Mouse (Mus musculus): Measurements from ENCODE around the gene Zfand3.

Zfand3 gene

GRCm38 (mm10) chr17:30004203-30005102 lies at the start of gene Zfand3:
Gene Zfand3, plus strand, starts transcription at chr17:30004733.
- DNase-seq (ENCODE audit: low spot score in 2 of 2) = peak; percentile 83 to 85

GRCm38 (mm10) chr17:29955880-29956279 lies 48.7 kb upstream of the Zfand3 start:
- DNase-seq (ENCODE audit: low spot score in 2 of 2) = no peak

- DNase-seq (ENCODE audit: low spot score in 2 of 2) = no peak
Observed at GRCm38 (mm10) chr17:29963730-29964259, 40.7 kb upstream of the Zfand3 start.

GRCm38 (mm10) chr17:29965506-29965905 lies 39.0 kb upstream of the Zfand3 start:
- no peak for DNase-seq (ENCODE audit: low spot score in 2 of 2)

- no peak for DNase-seq (ENCODE audit: low spot score in 2 of 2)
Observed at GRCm38 (mm10) chr17:29970037-29970555, 34.4 kb upstream of the Zfand3 start, which contains the start of gene Mdga1. Gene Mdga1, minus strand, starts transcription at chr17:29970087.

GRCm38 (mm10) chr17:29971761-29972432 lies 32.6 kb upstream of the Zfand3 start:
- DNase-seq (ENCODE audit: low spot score in 2 of 2) = no peak

- no peak for DNase-seq (ENCODE audit: low spot score in 2 of 2)
Observed at GRCm38 (mm10) chr17:29973226-29973625, 31.3 kb upstream of the Zfand3 start.

GRCm38 (mm10) chr17:29975731-29976130 lies 28.8 kb upstream of the Zfand3 start:
- peak; percentile 75 to 86 for DNase-seq (ENCODE audit: low spot score in 2 of 2)

- DNase-seq (ENCODE audit: low spot score in 2 of 2) = no peak
Observed at GRCm38 (mm10) chr17:29979020-29979419, 25.5 kb upstream of the Zfand3 start.

GRCm38 (mm10) chr17:29979841-29980240 lies 24.7 kb upstream of the Zfand3 start:
- no peak for DNase-seq (ENCODE audit: low spot score in 2 of 2)

- no peak for DNase-seq (ENCODE audit: low spot score in 2 of 2)
Observed at GRCm38 (mm10) chr17:29981568-29981967, 23.0 kb upstream of the Zfand3 start.

- no peak for DNase-seq (ENCODE audit: low spot score in 2 of 2)
Observed at GRCm38 (mm10) chr17:29983190-29983589, 21.3 kb upstream of the Zfand3 start.

GRCm38 (mm10) chr17:29984931-29985330 lies 19.6 kb upstream of the Zfand3 start:
- DNase-seq (ENCODE audit: low spot score in 2 of 2) = no peak

GRCm38 (mm10) chr17:29985534-29985933 lies 19.0 kb upstream of the Zfand3 start:
- DNase-seq (ENCODE audit: low spot score in 2 of 2) = no peak

- DNase-seq (ENCODE audit: low spot score in 2 of 2) = no peak
Observed at GRCm38 (mm10) chr17:29988141-29988540, 16.4 kb upstream of the Zfand3 start.

- DNase-seq (ENCODE audit: low spot score in 2 of 2) = no peak
Observed at GRCm38 (mm10) chr17:29989653-29990052, 14.9 kb upstream of the Zfand3 start.

GRCm38 (mm10) chr17:29990136-29990535 lies 14.4 kb upstream of the Zfand3 start:
- DNase-seq (ENCODE audit: low spot score in 2 of 2) = no peak

- no peak for DNase-seq (ENCODE audit: low spot score in 2 of 2)
Observed at GRCm38 (mm10) chr17:29990845-29991244, 13.7 kb upstream of the Zfand3 start.

GRCm38 (mm10) chr17:29993488-29993887 lies 11.0 kb upstream of the Zfand3 start:
- peak; percentile 37 to 39 for DNase-seq (ENCODE audit: low spot score in 2 of 2)

GRCm38 (mm10) chr17:29994011-29994410 lies 10.5 kb upstream of the Zfand3 start:
- DNase-seq (ENCODE audit: low spot score in 2 of 2) = no peak

GRCm38 (mm10) chr17:29994459-29994858 lies 10.1 kb upstream of the Zfand3 start:
- no peak for DNase-seq (ENCODE audit: low spot score in 2 of 2)

- no peak for DNase-seq (ENCODE audit: low spot score in 2 of 2)
Observed at GRCm38 (mm10) chr17:29995986-29996385, 8.5 kb upstream of the Zfand3 start.
